Mouse (Mus musculus) liver, embryonic 14.5 days (tissue): ENCODE data around the gene Casp8.
"Not testable (repeated sequence)": the region's sequence is repeated elsewhere in the genome, so short reads cannot be mapped to it uniquely, and the experiment has no call there.

Experiments
- CTCF ChIP-seq: IDR thresholded peaks from 2 replicates; pipeline ENCODE4 v1.5.1; 2016; ENCODE audit warnings: antibody characterized with exemption, low read depth, control low read depth
- EP300 ChIP-seq: IDR thresholded peaks from 2 replicates; pipeline ENCODE4 v1.6.1; 2016; ENCODE audit warnings: antibody characterized with exemption, low read depth

- not testable (repeated sequence) for TF ChIP-seq CTCF, EP300
These were observed 84.1 kb downstream of the Casp8 start for GRCm38 (mm10) chr1:58879291-58879690.
